Mouse (Mus musculus) small intestine, adult 2 months (tissue): ENCODE measurements around the gene Neurl3.

Source experiments
- CTCF ChIP-seq: fragments of 200-500 bp; IDR thresholded peaks from 2 replicates; pipeline ENCODE4 v1.5.1; 2012; ENCODE audit warnings: low read depth, mild to moderate bottlenecking, control low read depth, inconsistent platforms, low read length, moderate library complexity, mixed read lengths; ENCODE audit not compliant: insufficient replicate concordance, insufficient read length; ENCODE audit errors: extremely low read depth
- POLR2A ChIP-seq: fragments of 200-500 bp; IDR thresholded peaks from 2 replicates; pipeline ENCODE4 v1.6.1; 2012; ENCODE audit warnings: low read depth, mild to moderate bottlenecking, control low read depth, inconsistent platforms, low read length, moderate library complexity

- TF ChIP-seq POLR2A: no peak
- no peak for TF ChIP-seq CTCF
Measured at GRCm38 (mm10) chr1:36308966-36309475, 34.5 kb upstream of the Neurl3 start.
